Mouse (Mus musculus) megakaryocyte, embryonic 14.5 days (primary cell): Measurements from ENCODE around the gene Gm13698. TPM values are rescaled to one million over a fixed set of nuclear protein-coding genes. Genes with fewer than 3 reads are reported as not detected.

ENCODE experiments used
- polyA plus RNA-seq: library from polyadenylated mRNA; stranded (reverse); fragments of >175 nt; gene quantifications from 2 replicates; pipeline ENCODE4 v1.2.3, GENCODE M21; 2012; ENCODE audit warnings: low replicate concordance; ENCODE audit not compliant: insufficient read depth

Gene Gm13698
- polyA plus RNA-seq, 1 experiment: 0.66 TPM

Other genes starting within 250 kb of the Gm13698 start
- gene Itgav, start 231.3 kb upstream of the Gm13698 start, polyA plus RNA-seq: 7.1 and 10.6 TPM in 2 replicates
- not detected in 2 replicates for gene Fam171b, start 143.1 kb upstream of the Gm13698 start, polyA plus RNA-seq
- not detected in 2 replicates for gene Zswim2, start 14.5 kb upstream of the Gm13698 start, polyA plus RNA-seq
- 0.66 TPM in 1 of 2 replicates, not detected in the other for gene Gm13693, start 5.8 kb downstream of the Gm13698 start, polyA plus RNA-seq
- gene Gm13695, start 11.6 kb downstream of the Gm13698 start, polyA plus RNA-seq: not detected in 2 replicates
- 0.66 TPM in 1 of 2 replicates, not detected in the other for gene Gm13696, start 17.4 kb downstream of the Gm13698 start, polyA plus RNA-seq
- 0.66 TPM in 1 of 2 replicates, not detected in the other for gene Gm13694, start 23.2 kb downstream of the Gm13698 start, polyA plus RNA-seq
- 0.66 TPM in 1 of 2 replicates, not detected in the other for gene Gm13697, start 29.1 kb downstream of the Gm13698 start, polyA plus RNA-seq
- 0.66 TPM in 1 of 2 replicates, not detected in the other for gene Gm13691, start 34.9 kb downstream of the Gm13698 start, polyA plus RNA-seq